Mouse (Mus musculus) right cerebral cortex, postnatal 10 days (tissue): ENCODE measurements around the gene Snx17.
A peak's percentile ranks its signal among the peaks of the same experiment; 100 is the strongest.
"Not testable (repeated sequence)": the region's sequence is repeated elsewhere in the genome, so short reads cannot be mapped to it uniquely, and the experiment has no call there.

ENCODE experiments used
- DNase-seq, 2 experiments: peaks; one replicate each; pipeline ENCODE4 v3.0.0; 2021; ENCODE audit warnings: low spot score in 2 of 2

Gene Snx17

GRCm38 (mm10) chr5:31196207-31196606, 3.2 kb downstream of the Snx17 start:
- DNase-seq, result peak in 1 of 2 experiments; percentile 27

GRCm38 (mm10) chr5:31197072-31197471, 4.0 kb downstream of the Snx17 start:
- peak in 1 of 2 experiments; percentile 29 for DNase-seq

GRCm38 (mm10) chr5:31198170-31198569, 5.1 kb downstream of the Snx17 start:
- peak in 1 of 2 experiments; percentile 43 for DNase-seq

GRCm38 (mm10) chr5:31198616-31199320, 5.7 kb downstream of the Snx17 start:
- DNase-seq, result peak in 1 of 2 experiments; percentile 36

- DNase-seq, result peak in 1 of 2 experiments; percentile 55
Measured at GRCm38 (mm10) chr5:31199321-31199892, 6.4 kb downstream of the Snx17 start.

GRCm38 (mm10) chr5:31199893-31200292, 6.9 kb downstream of the Snx17 start:
- DNase-seq, result peak; percentile 55 to 62

- DNase-seq, result peak in 1 of 2 experiments; percentile 53
Measured at GRCm38 (mm10) chr5:31200327-31200768, 7.3 kb downstream of the Snx17 start.

GRCm38 (mm10) chr5:31201042-31201741, 8.2 kb downstream of the Snx17 start:
- DNase-seq, result peak in 1 of 2 experiments; percentile 43

- peak; percentile 99 to 100 for DNase-seq
Measured at GRCm38 (mm10) chr5:31201742-31202590, 8.9 kb downstream of the Snx17 start, which contains the start of gene Zfp513. Gene Zfp513, minus strand, starts transcription at chr5:31202303.

GRCm38 (mm10) chr5:31202933-31203332, 9.9 kb downstream of the Snx17 start:
- peak in 1 of 2 experiments; percentile 45 for DNase-seq

GRCm38 (mm10) chr5:31203866-31204265, 10.8 kb downstream of the Snx17 start:
- no peak for DNase-seq

- peak in 1 of 2 experiments; percentile 27 for DNase-seq
Measured at GRCm38 (mm10) chr5:31204421-31204820, 11.4 kb downstream of the Snx17 start.

GRCm38 (mm10) chr5:31216554-31216953, 23.5 kb downstream of the Snx17 start:
- not testable (repeated sequence) for DNase-seq

- no peak for DNase-seq
Measured at GRCm38 (mm10) chr5:31218294-31218693, 25.3 kb downstream of the Snx17 start.

GRCm38 (mm10) chr5:31219070-31219469, 26.0 kb downstream of the Snx17 start:
- DNase-seq, result peak in 1 of 2 experiments; percentile 39

- DNase-seq, result no peak
Measured at GRCm38 (mm10) chr5:31219474-31219873, 26.4 kb downstream of the Snx17 start.

- DNase-seq, result peak; percentile 70
Measured at GRCm38 (mm10) chr5:31219911-31220447, 27.0 kb downstream of the Snx17 start.

- DNase-seq, result peak; percentile 97
Measured at GRCm38 (mm10) chr5:31220448-31221303, 27.6 kb downstream of the Snx17 start, which contains the start of gene Ppm1g. Gene Ppm1g, minus strand, starts transcription at chr5:31220687.

- DNase-seq, result peak; percentile 70
Measured at GRCm38 (mm10) chr5:31221304-31221945, 28.4 kb downstream of the Snx17 start.

- DNase-seq, result peak in 1 of 2 experiments; percentile 36
Measured at GRCm38 (mm10) chr5:31222696-31223095, 29.7 kb downstream of the Snx17 start.
